Mouse (Mus musculus) E14TG2a.4 (cell line): Measurements from ENCODE around the gene Pcsk4.

Experiments used
- CTCF ChIP-seq: conservative IDR thresholded peaks from 2 replicates; pipeline ENCODE4 v1.5.1; 2014; ENCODE audit warnings: low read length
- NANOG ChIP-seq: IDR thresholded peaks from 2 replicates; pipeline ENCODE4 v1.6.1; 2014; ENCODE audit warnings: borderline replicate concordance, low read length, mixed read lengths
- POU5F1 ChIP-seq: IDR thresholded peaks from 2 replicates; pipeline ENCODE4 v1.6.1; 2014; ENCODE audit warnings: low read length, borderline replicate concordance

DNA sequence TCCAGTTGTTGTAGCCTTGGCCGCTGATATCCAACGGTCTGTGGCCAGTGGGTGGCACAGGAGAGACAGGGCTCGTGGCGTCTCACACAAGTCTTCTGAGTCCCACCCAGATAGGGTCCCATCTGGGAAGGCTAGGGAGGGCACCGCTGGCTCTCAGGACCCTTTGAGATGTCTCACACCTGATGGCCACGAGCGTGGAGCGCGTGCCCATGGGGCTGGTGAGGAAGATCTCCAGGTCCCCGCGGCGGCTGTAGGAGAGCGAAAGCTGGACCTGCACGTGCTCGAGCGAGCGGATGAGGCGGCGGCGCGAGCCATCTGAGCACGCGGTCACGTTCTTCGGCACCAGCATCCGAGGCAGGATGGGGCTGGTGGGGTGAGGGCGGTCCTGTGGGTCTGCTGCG is 6.5 kb downstream of the Pcsk4 start:
- TF ChIP-seq CTCF (no peak), NANOG (no peak), POU5F1 (no peak)
